Mouse (Mus musculus) adrenal gland, postnatal 25 days (tissue): Measurements from ENCODE around the gene Emb. TPM values are rescaled to one million over a fixed set of nuclear protein-coding genes. Genes with fewer than 3 reads are reported as not detected.
"Not testable (repeated sequence)": the region's sequence is repeated elsewhere in the genome, so short reads cannot be mapped to it uniquely, and the experiment has no call there.

Experiments used
- DNase-seq: peaks from one replicate; pipeline ENCODE4 v3.0.0; 2021; ENCODE audit warnings: mixed read lengths
- long read RNA-seq: library from polyadenylated mRNA; stranded (forward); transcript quantifications from one replicate; pipeline ENCODE4 v2.0.0, GENCODE M21; 2021
- total RNA-seq: library from RNA; stranded (reverse); gene quantifications from 2 replicates; pipeline ENCODE4 v1.2.3, GENCODE M21; 2021

Gene Emb
- 122 and 134 TPM in 2 replicates for total RNA-seq
- long read RNA-seq, transcript Emb-201 (9 exons, 2,923 nt) = major isoform, 11 of 15 reads
- long read RNA-seq, partial matches to known transcripts = 1 of 15 reads
- long read RNA-seq, other reads (novel, unspliced or antisense) = 0 of 15 reads

DNA sequence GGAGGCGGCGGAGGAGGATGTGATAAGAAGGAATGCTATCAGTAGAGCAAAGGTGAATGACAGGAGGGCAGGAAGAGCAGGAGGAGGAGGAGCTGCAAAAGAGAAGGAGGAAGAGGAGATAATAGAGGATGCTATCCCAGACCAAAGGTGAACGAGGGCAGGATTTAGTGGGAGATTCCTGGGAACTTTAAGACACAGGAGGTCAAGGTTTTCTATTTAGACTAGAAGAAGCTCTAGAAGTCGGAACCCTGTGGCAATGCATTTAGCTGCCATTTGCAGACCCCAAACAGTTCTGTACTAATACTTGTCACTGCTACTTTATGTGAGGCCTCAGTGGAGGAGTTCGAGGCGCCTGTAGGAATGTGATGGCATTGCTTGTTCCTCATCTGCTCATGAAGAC is at the start of gene Emb:
TSS of gene Emb (plus strand) at position 301 of the 400 bp plus-strand sequence.
- no peak for DNase-seq

DNA sequence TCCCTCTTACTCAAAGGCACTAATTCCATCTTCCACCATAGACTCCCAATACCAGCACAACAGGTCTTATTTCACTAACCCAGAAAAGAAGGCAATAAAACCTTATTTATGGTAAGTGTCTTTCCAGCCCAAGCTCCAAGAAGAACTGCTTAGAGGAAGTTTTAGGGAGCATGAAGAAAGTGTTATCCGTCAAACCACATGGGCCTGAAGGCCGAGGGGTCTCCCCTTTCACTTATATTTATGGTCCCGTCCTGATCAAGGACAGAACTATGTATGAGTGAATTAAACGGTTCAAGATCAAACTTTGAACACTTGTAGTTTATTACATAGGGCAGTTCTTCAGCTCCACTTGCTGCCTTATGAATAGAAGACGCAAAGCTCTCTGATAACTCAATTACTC is 44.4 kb upstream of the Emb start:
- no peak for DNase-seq

DNA sequence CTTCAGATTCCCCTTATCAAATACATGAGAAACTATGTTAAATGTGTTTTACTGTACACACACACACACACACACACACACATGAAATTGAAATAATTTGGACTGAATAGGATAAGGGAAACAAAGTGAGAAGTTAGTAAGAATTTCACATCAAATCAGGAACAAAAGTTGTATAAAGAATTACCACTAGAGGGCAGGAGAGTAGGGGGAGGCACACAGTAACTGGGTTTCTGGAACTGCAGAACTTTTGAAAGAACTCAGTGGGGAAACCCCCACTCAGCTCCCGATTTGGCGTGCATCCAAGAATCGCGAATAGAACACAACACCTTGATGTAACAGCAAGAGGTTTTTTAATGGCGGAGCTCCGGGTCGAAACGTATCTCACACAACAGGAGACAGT is 43.3 kb upstream of the Emb start:
- DNase-seq = no peak

DNA sequence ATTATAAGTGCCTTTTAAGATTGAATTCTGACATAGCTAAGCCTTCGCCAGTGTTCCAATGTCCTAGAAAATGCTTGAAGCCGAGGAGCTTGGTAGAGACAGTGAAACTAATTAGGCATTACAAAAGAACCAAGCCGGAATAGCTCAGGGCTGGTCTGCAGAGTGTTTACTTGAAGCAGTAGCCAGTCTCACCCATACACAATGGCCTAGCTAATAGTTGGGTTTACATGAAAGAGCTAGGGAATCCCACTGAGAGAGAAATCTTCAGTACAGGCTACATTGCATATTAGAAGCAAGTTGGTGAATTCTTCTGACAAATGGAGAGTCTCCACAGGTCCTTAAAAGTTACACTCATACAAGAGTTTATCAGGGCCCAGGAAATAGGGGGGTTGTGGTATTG is 27.4 kb upstream of the Emb start:
- DNase-seq = not testable (repeated sequence)

DNA sequence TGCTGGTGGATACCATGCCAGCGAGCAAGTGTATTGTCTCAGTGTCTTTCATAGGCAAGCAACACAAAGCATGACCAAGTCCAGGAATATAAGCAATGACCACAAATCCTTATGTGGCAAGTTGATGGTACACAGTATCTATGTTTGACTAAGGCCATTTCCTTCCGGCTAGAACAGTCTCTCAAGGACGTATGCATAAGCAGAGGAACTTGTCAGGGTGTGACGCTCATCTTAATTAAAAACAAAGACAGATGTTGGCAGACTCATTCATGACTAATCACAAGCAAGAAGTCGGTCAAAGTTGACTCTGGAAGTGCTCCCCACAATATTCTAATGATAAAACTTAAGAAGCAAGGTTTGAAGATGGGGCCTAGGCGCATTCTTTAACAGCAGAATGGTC is 25.0 kb upstream of the Emb start:
- DNase-seq = no peak

DNA sequence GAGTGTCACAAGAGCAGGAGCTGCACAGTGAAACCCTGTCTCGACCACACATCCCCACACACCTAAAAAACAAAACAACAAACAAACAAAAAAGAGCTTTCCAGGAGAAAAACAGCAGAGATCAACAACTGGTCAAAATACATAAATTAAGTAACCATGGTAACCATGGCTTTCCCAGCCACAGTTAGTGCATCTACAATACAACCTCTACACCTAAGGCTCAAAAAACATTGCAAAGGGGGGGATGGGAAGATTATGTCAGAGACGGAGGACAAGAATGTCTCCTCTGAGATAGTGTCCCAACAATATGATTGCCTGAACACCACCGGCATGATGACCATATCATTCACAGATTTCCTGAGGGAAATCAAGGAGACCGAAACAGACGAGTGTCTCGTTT is 23.0 kb upstream of the Emb start:
- no peak for DNase-seq

DNA sequence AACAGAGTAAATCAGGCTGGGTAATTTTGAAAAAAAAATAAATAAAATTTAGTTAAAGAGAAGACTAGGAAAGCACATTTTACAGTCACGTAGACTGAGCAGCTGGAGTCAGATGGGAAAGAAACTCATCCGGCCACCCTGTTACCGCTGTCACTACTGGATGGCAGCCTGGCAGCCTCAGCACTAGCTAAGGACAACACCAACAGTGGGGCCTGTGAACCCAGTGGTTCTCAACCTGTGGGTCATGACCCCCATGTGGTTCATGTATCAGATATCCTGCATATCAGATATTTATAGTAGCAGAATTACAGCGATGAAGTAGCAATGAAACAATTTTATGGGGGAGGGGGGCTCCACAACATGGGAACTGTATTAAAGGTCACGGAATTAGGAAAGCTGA is 16.2 kb upstream of the Emb start:
- DNase-seq = no peak

DNA sequence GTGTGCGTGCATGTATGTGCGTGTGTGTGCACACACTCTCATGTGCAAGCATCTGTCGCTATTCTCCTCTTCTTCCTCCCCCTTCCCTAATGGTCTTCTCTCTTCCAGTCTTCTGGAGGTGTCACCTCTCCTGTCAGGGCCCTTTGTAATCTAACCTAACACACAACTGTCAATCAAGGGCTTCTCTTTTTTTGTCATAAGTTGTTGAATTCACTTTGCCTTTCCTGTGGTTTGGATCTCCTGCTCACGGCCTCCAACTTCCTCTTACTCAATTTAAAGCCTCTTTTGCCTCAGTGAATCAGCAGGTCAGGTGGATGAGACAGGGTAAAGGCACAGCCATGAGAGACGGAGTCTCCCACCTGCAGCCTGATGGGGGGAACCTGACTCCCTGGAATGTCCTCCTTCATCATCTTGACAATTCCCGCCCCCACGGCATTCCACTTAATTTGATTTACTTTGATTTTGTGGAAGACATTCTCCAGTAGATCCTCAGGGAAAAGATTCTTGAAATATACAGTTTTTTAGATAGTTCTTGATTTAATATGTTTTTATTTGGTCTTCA is 14.8 kb upstream of the Emb start:
- no peak for DNase-seq

DNA sequence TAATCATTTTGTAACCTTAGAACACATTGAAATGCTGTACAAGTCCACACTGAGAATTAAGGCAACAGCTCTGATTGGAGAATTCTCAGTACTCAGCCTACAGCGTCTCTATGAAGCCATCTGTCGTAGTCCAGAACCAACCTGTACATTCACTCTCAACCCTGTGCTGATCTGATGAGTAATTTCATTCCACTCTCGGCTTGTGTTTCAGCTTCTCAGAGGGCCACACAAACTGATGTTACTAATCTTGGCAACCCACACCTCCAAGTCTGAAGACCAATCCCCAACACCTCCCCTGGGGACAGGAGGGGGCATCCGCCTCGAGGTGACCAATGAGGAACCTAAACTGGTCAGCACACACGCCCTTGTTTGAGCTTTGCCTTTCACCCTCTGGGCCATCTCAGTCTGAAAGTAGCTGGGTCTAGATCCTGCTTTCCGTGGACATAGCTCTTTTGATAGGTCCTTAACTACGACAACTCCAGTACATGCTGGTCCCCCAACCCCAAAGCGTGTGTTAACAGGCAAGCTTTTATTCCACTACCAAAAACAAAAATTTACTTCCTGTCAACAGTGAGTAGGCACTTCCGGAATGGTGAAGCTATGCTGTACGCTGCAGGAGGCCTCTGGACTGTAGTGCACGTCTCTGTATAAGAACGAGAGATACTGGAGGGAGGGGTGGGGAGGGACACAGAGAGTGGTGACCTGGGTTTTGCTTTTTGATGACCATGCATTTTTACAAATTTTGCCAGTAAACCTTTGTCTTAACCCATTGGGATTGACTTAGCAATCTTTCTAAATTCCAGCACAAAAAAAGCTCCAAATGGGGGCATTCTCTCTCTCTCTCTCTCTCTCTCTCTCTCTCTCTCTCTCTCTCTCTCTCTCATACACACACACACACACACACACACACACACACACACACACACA is 12.5 kb upstream of the Emb start:
- DNase-seq = no peak

DNA sequence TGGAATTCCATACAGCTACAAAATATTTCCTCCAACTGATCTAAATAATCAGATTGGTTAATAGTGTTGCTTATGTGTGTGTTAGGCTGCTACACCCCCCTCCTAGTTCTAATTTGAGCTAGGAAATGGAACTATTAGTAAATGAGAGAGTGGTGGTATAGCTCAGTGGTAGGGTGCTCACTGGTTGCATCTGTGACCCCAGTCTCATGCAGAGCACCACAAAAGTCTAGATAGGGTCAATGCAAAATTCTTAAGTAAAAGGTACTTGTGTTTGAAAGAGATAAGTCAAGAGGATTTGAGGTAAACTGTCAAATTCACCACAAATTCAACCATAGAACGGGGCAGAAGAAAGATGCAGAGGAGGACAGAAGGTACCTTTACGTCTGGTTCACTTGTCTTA is 10.7 kb upstream of the Emb start:
- no peak for DNase-seq

DNA sequence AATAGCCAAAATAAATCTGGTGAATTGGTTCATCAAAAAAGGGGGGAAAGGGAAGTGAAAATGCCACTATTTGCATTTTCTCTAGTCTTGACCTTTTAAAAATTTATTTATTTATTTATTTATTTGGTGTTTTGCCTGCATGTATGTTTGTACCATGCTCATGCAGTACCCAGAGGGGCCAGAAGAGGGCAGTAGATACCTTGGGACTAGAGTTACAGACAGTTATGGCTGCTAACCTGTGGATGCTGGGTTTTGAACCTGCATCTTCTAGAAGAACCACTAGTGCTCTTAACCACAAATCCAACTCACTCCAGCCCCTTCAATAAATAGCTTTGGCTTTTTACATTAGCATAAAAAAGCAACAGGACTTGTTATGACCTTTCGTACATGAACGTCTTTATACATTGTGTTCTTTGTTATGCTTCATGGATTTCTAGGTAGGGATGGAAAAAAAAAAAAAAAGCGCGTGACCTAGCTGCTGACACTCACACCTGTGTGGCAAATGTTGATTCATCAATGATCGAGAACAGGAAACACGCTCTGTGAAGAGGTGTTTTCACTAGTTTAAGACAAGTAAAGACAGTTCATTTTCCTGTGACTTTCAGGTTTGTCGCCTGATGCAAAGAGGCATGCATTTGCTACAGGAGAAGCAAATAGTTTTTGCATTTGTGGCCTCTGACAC is 9.8 kb upstream of the Emb start:
- DNase-seq = peak; percentile 82

DNA sequence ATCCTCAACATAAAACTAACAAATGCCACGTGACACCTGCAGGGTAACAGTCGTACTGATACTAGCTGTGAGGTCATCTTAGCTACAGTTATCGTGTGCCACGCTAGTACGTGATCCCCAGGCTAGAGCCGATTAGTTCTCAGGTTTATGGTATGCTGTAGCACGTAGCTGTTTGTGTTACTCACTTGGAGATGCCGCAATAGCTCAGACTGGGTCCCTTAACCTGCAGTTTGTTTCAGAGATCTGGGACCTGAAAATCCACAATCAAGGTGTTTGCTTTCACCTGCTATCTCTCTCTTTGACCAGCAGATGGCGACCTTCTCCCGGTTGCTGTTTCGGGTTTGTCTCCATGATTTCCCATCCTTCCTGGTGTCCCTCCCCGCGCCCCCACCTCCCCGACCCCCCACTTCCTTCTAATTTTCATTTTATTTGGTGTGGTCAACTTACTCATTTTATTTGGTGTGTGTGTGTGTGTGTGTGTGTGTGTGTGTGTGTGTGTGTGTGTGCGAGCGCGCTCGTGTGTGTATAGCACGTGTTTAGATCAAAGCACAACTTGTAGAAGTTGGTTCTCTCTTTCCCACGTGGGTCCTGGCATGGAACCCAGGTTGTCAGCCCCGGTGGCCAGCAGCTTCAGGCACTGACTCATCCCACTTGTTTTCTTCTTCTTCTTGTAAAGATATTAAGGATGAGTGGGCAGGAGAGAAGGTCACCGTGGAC is 5.4 kb upstream of the Emb start:
- DNase-seq = peak; percentile 61

DNA sequence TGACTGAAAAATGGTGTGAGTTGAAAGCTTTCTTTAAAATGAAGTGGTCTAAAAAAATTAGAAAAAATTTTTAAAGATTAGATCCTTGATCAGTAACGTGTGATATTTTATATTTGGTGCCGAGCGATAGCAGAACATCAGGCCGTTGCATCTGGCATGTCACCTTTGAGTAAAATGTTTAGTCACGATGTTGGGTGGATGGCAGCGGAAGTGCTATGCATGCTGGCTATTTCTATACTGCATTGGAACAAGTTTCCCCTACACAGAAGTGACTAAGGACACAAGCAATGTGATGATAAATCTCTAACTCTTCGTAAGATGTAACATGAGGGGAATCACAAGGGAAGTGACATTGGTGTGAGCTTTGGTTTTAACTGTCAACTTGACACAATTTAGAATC is 3.7 kb upstream of the Emb start:
- no peak for DNase-seq

DNA sequence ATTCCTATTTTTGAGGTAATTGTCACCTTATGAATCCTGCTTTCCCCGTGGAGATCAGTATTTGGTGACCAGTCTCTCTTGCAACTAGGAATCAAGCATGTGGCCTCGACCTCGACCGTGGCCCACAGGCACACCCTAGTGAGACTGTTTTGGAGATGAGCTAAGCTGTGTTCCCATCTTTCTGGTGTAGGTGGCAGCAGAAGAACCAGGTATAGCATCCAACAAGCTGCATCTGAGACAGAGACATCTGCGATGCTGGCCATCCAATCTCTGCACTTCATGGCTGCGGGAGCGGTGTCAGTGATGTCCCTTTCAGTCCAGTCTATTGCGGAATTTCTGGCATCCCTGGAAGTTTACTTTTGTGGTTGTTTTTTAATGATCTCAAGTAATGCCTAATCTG is 2.3 kb upstream of the Emb start:
- no peak for DNase-seq

DNA sequence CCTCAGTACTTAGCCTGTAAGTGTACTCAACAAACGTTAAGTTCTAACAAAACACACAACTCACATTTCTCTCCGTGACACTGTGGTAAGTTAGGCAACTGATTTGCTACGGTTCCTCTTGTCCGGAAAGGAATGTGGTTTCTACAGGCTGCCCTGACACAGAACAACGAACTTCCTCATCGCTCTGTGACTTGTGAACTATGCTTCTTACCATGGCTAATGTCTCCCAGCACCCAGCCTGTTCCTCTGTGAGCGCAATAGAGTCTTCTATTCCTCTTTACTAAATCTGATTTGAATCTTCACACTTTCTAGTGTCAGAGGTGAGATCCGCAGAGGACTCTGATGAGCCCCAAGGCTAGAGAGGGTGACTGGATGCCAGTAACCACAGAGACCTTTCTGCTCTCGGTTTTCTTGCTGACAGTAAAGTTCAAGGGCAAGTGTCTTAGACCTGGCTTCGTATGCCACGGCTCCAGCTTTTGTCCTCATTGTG is 3.1 kb downstream of the Emb start:
- no peak for DNase-seq

DNA sequence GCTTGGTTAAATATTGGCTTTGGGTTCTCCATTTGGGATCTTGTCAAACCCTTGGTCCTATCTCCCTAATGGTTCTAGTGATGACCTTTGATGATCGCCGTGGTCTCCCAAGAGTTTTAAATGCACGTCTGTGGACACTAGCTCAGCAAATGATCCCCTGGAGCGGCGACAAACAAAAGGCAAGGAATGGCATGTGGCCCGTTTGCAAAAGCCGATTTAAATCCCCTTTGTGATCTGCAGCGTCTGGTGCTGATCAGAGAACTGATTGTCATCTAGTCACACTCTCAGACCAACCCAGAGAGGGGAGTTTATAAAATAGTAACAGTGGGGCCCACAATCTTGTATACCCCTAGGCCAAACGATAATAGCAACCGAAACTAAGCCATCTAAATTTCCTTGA is 7.1 kb downstream of the Emb start:
- DNase-seq = no peak

DNA sequence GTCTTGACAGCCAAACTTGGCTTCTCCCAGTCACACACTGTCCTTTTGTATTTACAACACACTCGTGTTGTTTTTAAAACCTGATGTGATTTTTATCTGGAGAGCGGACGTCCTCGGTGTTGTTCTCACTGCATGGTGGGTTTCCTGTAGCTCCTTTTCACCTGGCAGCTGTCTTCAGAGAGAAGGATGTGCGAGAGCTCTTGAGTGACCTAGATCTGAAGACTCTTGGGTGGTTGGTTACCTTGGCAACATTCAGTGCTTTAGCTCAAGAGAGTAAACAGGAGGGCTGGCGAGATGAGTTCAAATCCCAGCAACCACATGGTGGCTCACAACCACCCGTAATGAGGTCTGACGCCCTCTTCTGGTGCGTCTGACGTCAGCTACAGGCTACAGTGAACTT is 7.8 kb downstream of the Emb start:
- DNase-seq = no peak

DNA sequence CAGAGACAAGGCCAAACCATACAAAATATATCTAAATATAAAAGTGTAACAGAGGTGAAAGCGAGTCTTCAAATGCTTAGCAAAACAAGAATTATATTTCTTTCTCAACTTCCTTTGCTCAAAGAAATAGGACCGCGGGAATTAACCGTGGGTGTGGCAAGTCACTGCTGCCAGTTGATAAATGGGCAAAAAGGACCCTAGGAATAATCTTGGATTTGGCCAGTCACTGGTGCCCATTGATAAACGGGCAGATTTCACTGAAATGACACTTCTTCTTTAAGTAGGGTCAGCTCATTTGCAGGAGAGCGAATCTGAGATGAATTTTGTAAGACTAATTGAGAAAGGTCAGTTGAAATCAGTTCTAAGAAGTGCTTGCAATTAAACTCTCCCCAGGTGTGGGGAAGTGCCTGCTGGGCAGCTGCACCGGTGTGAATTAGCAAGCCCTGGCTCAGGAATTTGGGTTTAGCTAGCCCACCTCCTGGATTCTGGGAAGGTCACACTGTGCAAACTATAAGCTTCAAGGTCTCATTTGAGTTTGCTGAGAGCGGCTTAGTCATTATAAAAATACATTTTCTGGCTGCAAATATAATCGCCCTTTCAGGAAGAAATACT is 8.5 kb downstream of the Emb start:
- no peak for DNase-seq

DNA sequence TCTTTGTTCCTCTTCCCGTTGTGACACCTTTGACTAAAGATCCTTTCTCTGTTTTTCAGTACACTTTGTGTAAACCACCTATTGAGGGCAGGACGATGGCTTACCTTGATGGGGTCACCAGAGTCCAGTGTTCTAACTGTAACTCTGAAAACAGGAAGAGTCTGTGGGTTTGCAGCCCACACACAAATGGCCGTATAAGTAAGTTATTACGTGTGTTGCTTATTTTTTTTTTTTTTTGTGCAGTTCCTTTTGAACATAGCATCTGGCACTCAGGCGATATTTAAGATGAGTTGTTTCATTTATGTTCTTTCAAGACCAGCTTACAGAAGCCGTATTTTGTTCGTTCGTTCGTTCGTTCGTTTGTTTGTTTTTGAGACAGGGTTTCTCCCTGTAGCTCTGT is 9.3 kb downstream of the Emb start:
- no peak for DNase-seq

DNA sequence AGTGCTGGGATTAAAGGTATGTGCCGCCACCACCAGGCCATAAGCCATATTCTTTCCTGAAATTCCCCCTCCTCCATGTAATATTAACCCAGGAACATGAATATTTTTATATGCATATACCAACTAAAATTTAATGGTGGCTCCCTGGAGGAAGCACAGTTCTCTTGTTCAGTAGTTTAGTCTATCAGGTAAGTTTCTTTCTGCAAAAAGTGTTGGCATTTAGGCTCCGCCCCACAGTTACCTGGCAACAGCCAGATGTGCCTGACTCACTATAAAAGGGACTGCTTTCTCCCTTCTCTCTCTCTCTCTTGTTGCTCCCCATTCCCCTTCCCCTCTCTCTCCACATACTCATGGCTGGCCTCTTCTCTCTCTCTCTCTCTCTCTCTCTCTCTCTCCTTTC is 9.8 kb downstream of the Emb start:
- DNase-seq = no peak

DNA sequence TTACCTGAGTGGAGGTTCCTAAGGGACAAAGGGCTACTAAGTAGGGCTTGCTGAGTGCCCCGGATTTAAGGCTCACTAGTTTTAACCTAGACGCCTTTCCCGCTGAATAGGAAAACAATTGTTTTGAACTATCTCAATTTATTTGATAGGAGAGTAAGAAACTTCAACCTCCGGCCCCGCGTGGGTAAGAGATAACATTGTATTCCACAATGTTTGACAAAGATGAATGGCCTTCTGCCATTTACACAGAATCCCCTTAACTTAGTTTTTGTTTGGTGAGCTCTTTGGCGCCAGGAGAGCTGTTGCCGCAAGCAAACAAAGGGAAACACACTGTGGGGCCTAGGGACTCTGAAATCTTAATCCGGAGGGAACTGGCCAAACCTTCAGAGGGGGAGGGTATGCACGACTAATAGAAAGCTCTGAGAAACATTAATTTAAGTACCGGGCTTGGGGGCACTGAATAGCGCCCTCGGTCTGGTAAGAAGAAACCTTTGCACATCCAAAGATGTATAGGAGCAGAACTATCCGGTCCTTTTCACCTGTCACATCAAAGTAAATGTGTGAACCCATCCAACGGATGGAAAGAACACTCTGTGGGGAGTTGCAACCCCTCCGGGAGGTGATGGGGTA is 11.7 kb downstream of the Emb start:
- DNase-seq = no peak
